Mouse (Mus musculus): ENCODE measurements at regions not wholly inside any gene's neighbourhood (a gene's known extent, or its start where the extent isn't known, plus 50 kb on each side); places are given as distances from the start of the nearest gene placed in this dataset.

GRCm38 (mm10) chr10:83944897-83945296, 222.2 kb downstream of the 1500009L16Rik start:
- H3K9me3 ChIP-seq = no peaks in the 10 kb centered on the region
- WGBS = 96% methylated on average over 10 of the region's 10 CpGs
- H3K4me2 ChIP-seq = no peak overlapping the region
- H3K9ac ChIP-seq = no peak overlapping the region
- no peak for ATAC-seq (ENCODE audit: low FRiP score, low read depth)
- H3K27me3 ChIP-seq = no peaks in the 10 kb centered on the region
- H3K27ac ChIP-seq (replicated peaks) = no peak overlapping the region
- no peaks in the 10 kb centered on the region for H3K36me3 ChIP-seq
- no peaks in the 10 kb centered on the region for H3K4me1 ChIP-seq (replicated peaks)
- no peak overlapping the region for H3K4me3 ChIP-seq

- Histone ChIP-seq H3K4me3 (no peak overlapping the region), H3K27ac (replicated peaks) (no peak overlapping the region), H3K9me3 (no peaks in the 10 kb centered on the region), H3K36me3 (no peaks in the 10 kb centered on the region), H3K9ac (no peak overlapping the region), H3K4me2 (no peak overlapping the region), H3K4me1 (replicated peaks) (no peaks in the 10 kb centered on the region), H3K27me3 (no peaks in the 10 kb centered on the region)
- 84% methylated on average over 9 of the region's 9 CpGs for WGBS
- ATAC-seq (ENCODE audit: low FRiP score, low read depth) = no peak
Measured at GRCm38 (mm10) chr10:83945503-83945902, 222.8 kb downstream of the 1500009L16Rik start.

- Histone ChIP-seq H3K4me3 (no peak overlapping the region), H3K27ac (replicated peaks) (no peak overlapping the region), H3K9ac (no peak overlapping the region), H3K4me1 (replicated peaks) (no peaks in the 10 kb centered on the region), H3K9me3 (no peaks in the 10 kb centered on the region), H3K4me2 (no peak overlapping the region), H3K36me3 (no peaks in the 10 kb centered on the region), H3K27me3 (no peaks in the 10 kb centered on the region)
- no peak for ATAC-seq (ENCODE audit: low FRiP score, low read depth)
- 79% methylated on average over 11 of the region's 11 CpGs for WGBS
Measured at GRCm38 (mm10) chr10:83946186-83947176, 223.8 kb downstream of the 1500009L16Rik start.

GRCm38 (mm10) chr10:83957118-83957759, 234.6 kb downstream of the 1500009L16Rik start:
- H3K4me1 ChIP-seq (replicated peaks) = peaks cover 9% of the 10 kb centered on the region
- no peak overlapping the region for H3K9ac ChIP-seq
- H3K9me3 ChIP-seq = no peaks in the 10 kb centered on the region
- 0 out of 2 replicates have a peak overlapping the region, but pooled peaks have one; percentile 18 for H3K27ac ChIP-seq (replicated peaks)
- H3K27me3 ChIP-seq = no peaks in the 10 kb centered on the region
- H3K4me2 ChIP-seq = peak overlapping the region; percentile 18; the same call in 1 of the 2 replicates
- H3K36me3 ChIP-seq = no peaks in the 10 kb centered on the region
- no peak overlapping the region for H3K4me3 ChIP-seq
- WGBS = 26% methylated on average over 18 of the region's 18 CpGs
- peak; percentile 91 for ATAC-seq (ENCODE audit: low FRiP score, low read depth)

- Histone ChIP-seq H3K27ac (replicated peaks) (no peak overlapping the region), H3K27me3 (no peaks in the 10 kb centered on the region), H3K36me3 (no peaks in the 10 kb centered on the region), H3K4me2 (no peak overlapping the region), H3K9ac (no peak overlapping the region), H3K4me1 (replicated peaks) (peaks cover 9% of the 10 kb centered on the region), H3K9me3 (no peaks in the 10 kb centered on the region), H3K4me3 (no peak overlapping the region)
- ATAC-seq (ENCODE audit: low FRiP score, low read depth) = no peak
- 80% methylated on average over 3 of the region's 3 CpGs for WGBS
Measured at GRCm38 (mm10) chr10:83958397-83958796, 235.7 kb downstream of the 1500009L16Rik start.

- peaks cover 10% of the 10 kb centered on the region for H3K4me1 ChIP-seq (replicated peaks)
- H3K27ac ChIP-seq (replicated peaks) = no peak overlapping the region
- no peaks in the 10 kb centered on the region for H3K9me3 ChIP-seq
- 70% methylated on average over 2 of the region's 2 CpGs for WGBS
- no peaks in the 10 kb centered on the region for H3K27me3 ChIP-seq
- no peak for ATAC-seq (ENCODE audit: low FRiP score, low read depth)
- H3K9ac ChIP-seq = no peak overlapping the region
- no peaks in the 10 kb centered on the region for H3K36me3 ChIP-seq
- H3K4me3 ChIP-seq = no peak overlapping the region
- no peak overlapping the region for H3K4me2 ChIP-seq
Measured at GRCm38 (mm10) chr10:83958826-83959225, 236.2 kb downstream of the 1500009L16Rik start.

- Histone ChIP-seq H3K9ac (no peak overlapping the region), H3K4me3 (no peak overlapping the region), H3K27ac (replicated peaks) (no peak overlapping the region), H3K4me2 (no peak overlapping the region), H3K9me3 (no peaks in the 10 kb centered on the region), H3K36me3 (no peaks in the 10 kb centered on the region), H3K4me1 (replicated peaks) (peaks cover 14% of the 10 kb centered on the region), H3K27me3 (no peaks in the 10 kb centered on the region)
- ATAC-seq (ENCODE audit: low FRiP score, low read depth) = no peak
- 82% methylated on average over 12 of the region's 12 CpGs for WGBS
Measured at GRCm38 (mm10) chr10:83963232-83963760, 240.6 kb downstream of the 1500009L16Rik start.

GRCm38 (mm10) chr10:83963779-83964643, 241.3 kb downstream of the 1500009L16Rik start:
- Histone ChIP-seq H3K9me3 (no peaks in the 10 kb centered on the region), H3K27me3 (no peaks in the 10 kb centered on the region), H3K4me2 (no peak overlapping the region), H3K4me1 (replicated peaks) (peaks cover 14% of the 10 kb centered on the region), H3K4me3 (no peak overlapping the region), H3K9ac (no peak overlapping the region), H3K36me3 (no peaks in the 10 kb centered on the region), H3K27ac (replicated peaks) (no peak overlapping the region)
- no peak for ATAC-seq (ENCODE audit: low FRiP score, low read depth)
- WGBS = 22% methylated on average over 12 of the region's 12 CpGs

- H3K4me2 ChIP-seq = no peak overlapping the region
- H3K27ac ChIP-seq (replicated peaks) = no peak overlapping the region
- peaks cover 14% of the 10 kb centered on the region for H3K4me1 ChIP-seq (replicated peaks)
- ATAC-seq (ENCODE audit: low FRiP score, low read depth) = no peak
- H3K27me3 ChIP-seq = no peaks in the 10 kb centered on the region
- no peaks in the 10 kb centered on the region for H3K9me3 ChIP-seq
- no peaks in the 10 kb centered on the region for H3K36me3 ChIP-seq
- WGBS = 47% methylated on average over 5 of the region's 5 CpGs
- no peak overlapping the region for H3K4me3 ChIP-seq
- H3K9ac ChIP-seq = no peak overlapping the region
Measured at GRCm38 (mm10) chr10:83964838-83965237, 242.2 kb downstream of the 1500009L16Rik start.

- H3K36me3 ChIP-seq = no peaks in the 10 kb centered on the region
- 76% methylated on average over 3 of the region's 3 CpGs for WGBS
- no peaks in the 10 kb centered on the region for H3K9me3 ChIP-seq
- H3K4me2 ChIP-seq = no peak overlapping the region
- no peak overlapping the region for H3K9ac ChIP-seq
- no peak overlapping the region for H3K4me3 ChIP-seq
- H3K27me3 ChIP-seq = no peaks in the 10 kb centered on the region
- H3K27ac ChIP-seq (replicated peaks) = no peak overlapping the region
- no peaks in the 10 kb centered on the region for H3K4me1 ChIP-seq (replicated peaks)
- ATAC-seq (ENCODE audit: low FRiP score, low read depth) = no peak
Measured at GRCm38 (mm10) chr10:83970501-83970900, 247.8 kb downstream of the 1500009L16Rik start.

- no peak for ATAC-seq (ENCODE audit: low FRiP score, low read depth)
- H3K4me1 ChIP-seq (replicated peaks) = 0 out of 2 replicates have a peak, but pooled peaks cover 6% of the 10 kb centered on the region
- no peak overlapping the region for H3K9ac ChIP-seq
- H3K27ac ChIP-seq (replicated peaks) = no peak overlapping the region
- no peak overlapping the region for H3K4me2 ChIP-seq
- no peak overlapping the region for H3K4me3 ChIP-seq
- no peaks in the 10 kb centered on the region for H3K27me3 ChIP-seq
- WGBS = 90% methylated on average over 6 of the region's 6 CpGs
- H3K9me3 ChIP-seq = no peaks in the 10 kb centered on the region
- H3K36me3 ChIP-seq = no peaks in the 10 kb centered on the region
Measured at GRCm38 (mm10) chr10:83974548-83974947, 251.9 kb downstream of the 1500009L16Rik start.

Data from hindbrain, embryonic 15.5 days (tissue).